In the genomic region with DNA sequence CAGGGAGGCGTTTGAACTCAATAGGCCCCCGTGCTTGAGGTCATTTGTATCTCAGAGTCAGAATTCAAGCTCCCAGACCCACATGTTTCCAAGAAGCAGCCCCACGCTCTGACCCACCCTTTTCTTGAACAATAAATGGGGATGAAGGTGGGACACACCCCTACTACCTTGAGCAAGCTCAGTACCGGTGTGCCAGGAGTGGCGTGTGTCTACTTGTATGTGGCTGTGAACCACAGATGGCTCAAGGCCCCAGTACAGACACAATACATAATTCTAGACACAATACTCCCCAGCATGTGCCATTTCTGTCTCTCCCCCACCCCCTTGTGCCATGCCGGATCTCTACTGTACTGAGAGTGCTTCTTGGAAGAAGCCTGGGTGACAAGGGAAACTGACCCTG, we compare ENCODE assay signal across 11 mouse cellular contexts. TPM values are rescaled to one million over a fixed set of nuclear protein-coding genes. Genes with fewer than 3 reads are reported as not detected.
DNase-seq lines count a peak whose midpoint lies in the region; ATAC-seq and TF ChIP-seq lines count a peak whose summit lies in the region.
"Had no signal": no experiment of that assay in that cellular context is flagged by ENCODE, and none has a peak within 500 bp of the region (broad histone marks: within the 10 kb centered on the region; RNA-seq: fewer than 3 reads in every experiment).

No protein-coding gene starts in this region.

- DNase-seq in left cerebral cortex, adult 2 months (ENCODE audit: extremely low spot score in 1 of 2, low spot score in 2 of 2), result no peak
- no peak for DNase-seq in left cerebral cortex, adult 18-20 months (ENCODE audit: low spot score in 2 of 2)
- no peak for DNase-seq in MN1 (ENCODE audit: low spot score)
- DNase-seq in kidney, postnatal 10 days, result no peak
- no peak for DNase-seq in urinary bladder, adult 2 months (ENCODE audit: low spot score)

- peak overlapping the region; percentile 85; the same call in 1 of the 2 replicates for H3K9ac ChIP-seq in forebrain, embryonic 12.5 days
- peak overlapping the region; percentile 81 for H3K9ac ChIP-seq in hindbrain, embryonic 16.5 days (ENCODE audit: low read depth, low read length)
- H3K9ac ChIP-seq: liver, embryonic 15.5 days had no signal

- peaks cover 26% of the 10 kb centered on the region for H3K27me3 ChIP-seq in forebrain, embryonic 12.5 days
- H3K27me3 ChIP-seq in hindbrain, embryonic 16.5 days (replicated peaks; ENCODE audit: control insufficient read depth, insufficient read depth, low read length), result no peaks in the 10 kb centered on the region
- H3K27me3 ChIP-seq in myocyte (ENCODE audit: control insufficient read depth, insufficient read depth, insufficient read length), result no peaks in the 10 kb centered on the region

- 0 out of 2 replicates have a peak, but pooled peaks cover 3% of the 10 kb centered on the region for H3K36me3 ChIP-seq in forebrain, embryonic 12.5 days (replicated peaks)
- H3K36me3 ChIP-seq in hindbrain, embryonic 16.5 days (ENCODE audit: control insufficient read depth, insufficient read depth, low read length), result no peaks in the 10 kb centered on the region
- H3K36me3 ChIP-seq in myocyte (ENCODE audit: control insufficient read depth, insufficient read depth), result no peaks in the 10 kb centered on the region
- H3K36me3 ChIP-seq: liver, embryonic 15.5 days had no signal

- no peak for TF ChIP-seq CTCF in left cerebral cortex, adult 2 months (IDR thresholded peaks at IDR 0.05)

- no peak overlapping the region; the same call in 1 of the 2 replicates for H3K27ac ChIP-seq in left cerebral cortex, adult 2 months
- peak overlapping the region; percentile 63 for H3K27ac ChIP-seq in forebrain, embryonic 12.5 days
- peak overlapping the region; percentile 39 for H3K27ac ChIP-seq in hindbrain, embryonic 16.5 days (ENCODE audit: low read depth, low read length)
- H3K27ac ChIP-seq: liver, embryonic 15.5 days had no signal

- peaks cover 28% of the 10 kb centered on the region for H3K4me1 ChIP-seq in forebrain, embryonic 12.5 days
- H3K4me1 ChIP-seq in hindbrain, embryonic 16.5 days (ENCODE audit: control insufficient read depth, insufficient read depth, low read depth, low read length), result peaks cover 29% of the 10 kb centered on the region
- H3K4me1 ChIP-seq: liver, embryonic 15.5 days had no signal

- H3K4me2 ChIP-seq in forebrain, embryonic 12.5 days, result peak overlapping the region; percentile 83
- H3K4me2 ChIP-seq in hindbrain, embryonic 16.5 days (ENCODE audit: low read length), result peak overlapping the region; percentile 88
- peak overlapping the region; percentile 94 for H3K4me2 ChIP-seq in myocyte (ENCODE audit: low read depth)
- H3K4me2 ChIP-seq: liver, embryonic 15.5 days had no signal

- peak overlapping the region; percentile 84 for H3K4me3 ChIP-seq in left cerebral cortex, adult 2 months
- H3K4me3 ChIP-seq in forebrain, embryonic 12.5 days (replicated peaks), result peak overlapping the region; percentile 53; the same call in 1 of the 2 replicates
- H3K4me3 ChIP-seq in hindbrain, embryonic 16.5 days (ENCODE audit: low read length), result peak overlapping the region; percentile 48
- H3K4me3 ChIP-seq in myocyte, result peak overlapping the region; percentile 81
- H3K4me3 ChIP-seq: erythroblast, embryonic 14.5 days; liver, embryonic 15.5 days had no signal

- no peaks in the 10 kb centered on the region for H3K9me3 ChIP-seq in forebrain, embryonic 12.5 days
- H3K9me3 ChIP-seq in hindbrain, embryonic 16.5 days (ENCODE audit: control insufficient read depth, low read length), result no peaks in the 10 kb centered on the region
- H3K9me3 ChIP-seq: liver, embryonic 15.5 days had no signal

- H3ac ChIP-seq in myocyte (ENCODE audit: control insufficient read depth, insufficient read length), result no peak overlapping the region

- ATAC-seq in forebrain, embryonic 12.5 days (ENCODE audit: low FRiP score), result no peak
- no peak; the same call in 1 of the 2 replicates for ATAC-seq in hindbrain, embryonic 16.5 days

- 78% methylated on average over 6 of the region's 6 CpGs for WGBS in forebrain, embryonic 12.5 days
- WGBS in hindbrain, embryonic 16.5 days, result 46% methylated on average over 6 of the region's 6 CpGs

- intact Hi-C loops in left cerebral cortex, adult 2 months (cut with DNase I), result no loop called here

- H3K79me2 ChIP-seq in myocyte (ENCODE audit: control insufficient read depth, insufficient read depth), result peaks cover 64% of the 10 kb centered on the region

- TF ChIP-seq POLR2A in myocyte (IDR thresholded peaks at IDR 0.05; ENCODE audit: insufficient read length, low read depth), result no peak

TF ChIP-seq in myocyte, 11 proteins besides CTCF, POLR2A, EP300 and RAD21:
- TF ChIP-seq POLR2AphosphoS2 (IDR thresholded peaks at IDR 0.05; ENCODE audit: insufficient read length, low read depth) (no peak), MYOG (IDR thresholded peaks at IDR 0.05; ENCODE audit: control insufficient read depth in 1 of 3, insufficient read depth in 1 of 3, insufficient read length in 2 of 3, low read depth in 2 of 3) (no peak), USF1 (IDR thresholded peaks at IDR 0.05; ENCODE audit: low read depth) (no peak), MYOD1 (IDR thresholded peaks at IDR 0.05; ENCODE audit: control insufficient read depth in 1 of 3, insufficient read length in 2 of 3, low read depth in 2 of 3) (no peak), SRF (IDR thresholded peaks at IDR 0.05; ENCODE audit: control insufficient read depth, insufficient read length, low read depth) (no peak), E2F4 (IDR thresholded peaks at IDR 0.05; ENCODE audit: insufficient read depth) (no peak), MAX (IDR thresholded peaks at IDR 0.05; ENCODE audit: low read depth) (no peak)

RNA-seq across cellular contexts. Expression of gene Osbpl5, which starts 18.6 kb away (rescaled TPM):
- total RNA-seq in left cerebral cortex, adult 2 months (2021), result 10 to 100 TPM; 37.6 to 40.9 TPM
- 10 to 100 TPM; 34.1 to 36.6 TPM for total RNA-seq in left cerebral cortex, adult 18-20 months (2021)
- polyA plus RNA-seq in forebrain, embryonic 12.5 days (2016; fragmentation: Nextera tagmentation; extraction: Ambion mirVana), result 15.1 and 17.5 TPM in 2 replicates
- 43.7 and 44.9 TPM in 2 replicates for polyA plus RNA-seq in hindbrain, embryonic 16.5 days (2015; fragmentation: Nextera tagmentation; extraction: Ambion mirVana)
- 49.6 TPM for polyA plus RNA-seq in myocyte (2012; fragmentation: generic; extraction: Trizol)
- polyA plus RNA-seq in urinary bladder, adult 2 months (2012; rRNA removed), result 67.2 and 73.7 TPM in 2 replicates
- polyA plus RNA-seq: erythroblast, embryonic 14.5 days had no signal

RNA-seq across cellular contexts. Expression of gene Mrgprg, which starts 28.6 kb away (rescaled TPM):
- not detected for total RNA-seq in left cerebral cortex, adult 2 months (2021)
- not detected for total RNA-seq in left cerebral cortex, adult 18-20 months (2021)
- polyA plus RNA-seq in forebrain, embryonic 12.5 days (2016; fragmentation: Nextera tagmentation; extraction: Ambion mirVana), result not detected in 2 replicates
- polyA plus RNA-seq in hindbrain, embryonic 16.5 days (2015; fragmentation: Nextera tagmentation; extraction: Ambion mirVana), result not detected in 2 replicates
- not detected for polyA plus RNA-seq in myocyte (2012; fragmentation: generic; extraction: Trizol)
- polyA plus RNA-seq in urinary bladder, adult 2 months (2012; rRNA removed), result 0.08 TPM in 1 of 2 replicates, not detected in the other
- total RNA-seq: MEL had no signal
- polyA plus RNA-seq: erythroblast, embryonic 14.5 days; liver, embryonic 15.5 days had no signal

RNA-seq across cellular contexts. Expression of gene Mrgpre, which starts 46.1 kb away (rescaled TPM):
- total RNA-seq in left cerebral cortex, adult 2 months (2021), result 1 to 10 TPM; 5.5 to 7.0 TPM
- total RNA-seq in left cerebral cortex, adult 18-20 months (2021), result 1 to 10 TPM; 6.4 to 7.2 TPM
- 2.7 and 3.2 TPM in 2 replicates for polyA plus RNA-seq in forebrain, embryonic 12.5 days (2016; fragmentation: Nextera tagmentation; extraction: Ambion mirVana)
- polyA plus RNA-seq in hindbrain, embryonic 16.5 days (2015; fragmentation: Nextera tagmentation; extraction: Ambion mirVana), result 10.8 and 14.2 TPM in 2 replicates
- 1.9 TPM for polyA plus RNA-seq in myocyte (2012; fragmentation: generic; extraction: Trizol)
- 1.2 and 2.1 TPM in 2 replicates for polyA plus RNA-seq in urinary bladder, adult 2 months (2012; rRNA removed)
- polyA plus RNA-seq: erythroblast, embryonic 14.5 days had no signal

RNA-seq across cellular contexts. Expression of gene Tnfrsf23, which starts 52.5 kb away (rescaled TPM):
- total RNA-seq in left cerebral cortex, adult 2 months (2021), result 1 to 10 TPM; 1.2 to 2.3 TPM
- total RNA-seq in left cerebral cortex, adult 18-20 months (2021), result 1 to 10 TPM; 1.0 to 1.1 TPM
- 0.28 and 0.51 TPM in 2 replicates for polyA plus RNA-seq in forebrain, embryonic 12.5 days (2016; fragmentation: Nextera tagmentation; extraction: Ambion mirVana)
- 0.71 and 1.5 TPM in 2 replicates for polyA plus RNA-seq in hindbrain, embryonic 16.5 days (2015; fragmentation: Nextera tagmentation; extraction: Ambion mirVana)
- polyA plus RNA-seq in myocyte (2012; fragmentation: generic; extraction: Trizol), result 25.7 TPM
- 5.6 and 6.8 TPM in 2 replicates for polyA plus RNA-seq in urinary bladder, adult 2 months (2012; rRNA removed)
- total RNA-seq: MEL had no signal
